Mouse (Mus musculus) testis, adult 2 months (tissue): ENCODE measurements around the gene Slc25a27. TPM values are rescaled to one million over a fixed set of nuclear protein-coding genes. Genes with fewer than 3 reads are reported as not detected.

Experiments
- H3K27ac ChIP-seq: fragments of 200-500 bp; 2 replicates; pipeline ENCODE4 v1.5.1; 2012; ENCODE audit warnings: low read depth, low read length; ENCODE audit not compliant: control insufficient read depth, insufficient read depth
- H3K27me3 ChIP-seq: fragments of 200-500 bp; 2 replicates; pipeline ENCODE4 v1.6.1; 2012; ENCODE audit warnings: mild to moderate bottlenecking, low read length, moderate library complexity; ENCODE audit not compliant: control insufficient read depth, insufficient read depth
- H3K36me3 ChIP-seq: fragments of 200-500 bp; 2 replicates; pipeline ENCODE4 v1.6.1; 2012; ENCODE audit warnings: mild to moderate bottlenecking, low read length; ENCODE audit not compliant: control insufficient read depth, insufficient read depth
- H3K4me1 ChIP-seq: fragments of 200-500 bp; 2 replicates; pipeline ENCODE4 v1.6.1; 2012; ENCODE audit warnings: low read length; ENCODE audit not compliant: control insufficient read depth, insufficient read depth
- H3K4me3 ChIP-seq: fragments of 200-500 bp; 2 replicates; pipeline ENCODE4 v1.5.1; 2012; ENCODE audit warnings: low read depth, mild to moderate bottlenecking, low read length, moderate library complexity, mixed read lengths; ENCODE audit not compliant: control insufficient read depth
- CTCF ChIP-seq: fragments of 200-500 bp; IDR thresholded peaks from 2 replicates; pipeline ENCODE4 v1.5.1; 2012; ENCODE audit warnings: low read depth, mild to moderate bottlenecking, inconsistent platforms, low read length, moderate library complexity; ENCODE audit not compliant: control insufficient read depth, insufficient read depth, insufficient replicate concordance
- POLR2A ChIP-seq: fragments of 200-500 bp; IDR thresholded peaks from 2 replicates; pipeline ENCODE4 v1.6.1; 2012; ENCODE audit warnings: low read depth, mild to moderate bottlenecking, inconsistent platforms, low read length, moderate library complexity; ENCODE audit not compliant: control insufficient read depth
- polyA plus RNA-seq: library from polyadenylated mRNA; depleted of rRNA; stranded (reverse); fragments of >200 nt; gene quantifications from 2 replicates; pipeline ENCODE4 v1.2.3, GENCODE M21; 2012

Slc25a27 gene
- polyA plus RNA-seq, 1 experiment = 4.3 TPM

DNA sequence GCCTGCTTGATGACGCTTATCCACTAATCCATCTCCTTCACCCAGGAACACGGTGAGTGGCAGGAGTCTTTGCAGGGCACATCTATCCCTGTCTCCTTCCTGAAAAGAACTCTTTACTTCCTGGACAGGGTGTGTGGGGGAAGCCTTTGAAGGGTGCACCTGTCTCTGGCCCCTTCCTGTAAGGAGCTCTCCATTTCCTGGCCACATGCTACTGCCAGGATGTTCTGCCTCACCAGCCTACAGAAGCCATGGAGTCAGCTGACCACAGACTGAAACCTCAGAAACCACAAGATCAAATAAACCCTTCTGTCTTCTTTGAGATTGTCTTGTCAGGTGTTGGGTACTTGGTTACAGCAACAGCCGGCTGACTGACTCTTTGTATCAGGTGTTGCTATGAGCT is 21.9 kb downstream of the Slc25a27 start:
- Histone ChIP-seq H3K27me3 (no peaks in the 10 kb centered on the region), H3K27ac (no peak overlapping the region), H3K4me1 (no peaks in the 10 kb centered on the region), H3K4me3 (no peak overlapping the region), H3K36me3 (no peaks in the 10 kb centered on the region; the same call in 1 of the 2 replicates)
- no peak for TF ChIP-seq CTCF
- TF ChIP-seq POLR2A = no peak

DNA sequence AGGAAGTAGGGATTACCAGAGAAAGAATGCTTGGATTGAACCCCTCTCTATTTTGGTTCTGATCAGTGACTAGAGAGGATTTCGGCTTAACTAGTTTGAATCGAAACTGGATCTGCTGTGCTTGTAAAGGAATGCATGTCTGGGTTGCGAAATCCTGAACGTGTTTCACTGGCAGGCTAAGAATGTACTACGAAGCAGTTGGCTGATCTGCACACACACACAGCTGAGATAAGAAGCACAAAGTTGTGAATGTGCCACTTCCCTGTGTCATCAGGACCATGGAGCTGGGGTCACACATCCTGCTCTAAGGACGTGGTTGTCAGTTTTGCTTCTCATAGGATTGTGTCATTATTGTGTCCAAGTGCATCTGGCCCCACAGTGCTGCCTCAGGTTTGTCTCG is 22.6 kb downstream of the Slc25a27 start:
- Histone ChIP-seq H3K27me3 (no peaks in the 10 kb centered on the region), H3K4me1 (no peaks in the 10 kb centered on the region), H3K4me3 (no peak overlapping the region), H3K27ac (no peak overlapping the region), H3K36me3 (no peaks in the 10 kb centered on the region; the same call in 1 of the 2 replicates)
- TF ChIP-seq CTCF (no peak), POLR2A (no peak)

DNA sequence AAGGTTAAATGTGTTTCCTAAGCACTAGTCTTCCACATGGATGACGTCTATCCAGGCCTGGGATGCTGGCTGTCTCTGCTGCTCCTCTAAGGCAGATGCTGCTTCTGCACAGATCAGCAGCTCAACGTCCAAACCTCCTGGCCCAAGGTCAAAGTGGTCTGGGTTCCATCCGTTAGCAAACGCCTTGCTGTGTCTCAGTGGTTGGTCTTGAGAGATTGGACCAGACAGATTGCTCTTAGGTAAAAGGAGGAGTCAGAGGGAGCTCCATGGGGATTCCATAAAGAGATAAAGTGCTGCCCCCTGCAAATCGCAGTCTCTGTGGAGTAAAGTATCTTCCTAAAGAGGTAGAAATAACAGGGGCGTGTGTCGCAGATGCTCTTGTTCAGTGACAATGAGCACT is 23.8 kb downstream of the Slc25a27 start:
- H3K4me3 ChIP-seq = no peak overlapping the region
- H3K27ac ChIP-seq = no peak overlapping the region
- H3K27me3 ChIP-seq = no peaks in the 10 kb centered on the region
- no peaks in the 10 kb centered on the region for H3K4me1 ChIP-seq
- no peak for TF ChIP-seq POLR2A
- no peak for TF ChIP-seq CTCF
- no peaks in the 10 kb centered on the region; the same call in 1 of the 2 replicates for H3K36me3 ChIP-seq

DNA sequence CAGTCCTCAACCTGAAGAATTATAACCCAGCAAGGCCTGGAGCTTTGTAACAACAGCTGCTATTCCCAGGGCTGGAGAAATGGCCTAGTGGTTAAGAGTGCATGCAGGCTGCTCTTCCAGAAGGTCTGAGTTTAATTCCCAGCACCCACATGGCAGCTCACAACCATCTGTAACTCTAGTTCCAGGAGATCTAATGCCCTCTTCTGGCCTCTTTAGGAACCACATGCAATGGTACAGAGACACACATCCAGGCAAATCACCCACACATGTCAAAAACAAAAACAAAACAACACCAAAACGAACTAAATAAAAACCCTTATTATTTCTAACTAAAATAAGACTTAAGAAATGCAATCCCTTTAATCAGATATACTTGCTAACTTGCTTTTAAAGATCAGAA is 26.2 kb downstream of the Slc25a27 start:
- Histone ChIP-seq H3K27ac (no peak overlapping the region), H3K27me3 (no peaks in the 10 kb centered on the region), H3K4me3 (no peak overlapping the region), H3K4me1 (no peaks in the 10 kb centered on the region), H3K36me3 (no peaks in the 10 kb centered on the region)
- TF ChIP-seq POLR2A (no peak), CTCF (no peak)

DNA sequence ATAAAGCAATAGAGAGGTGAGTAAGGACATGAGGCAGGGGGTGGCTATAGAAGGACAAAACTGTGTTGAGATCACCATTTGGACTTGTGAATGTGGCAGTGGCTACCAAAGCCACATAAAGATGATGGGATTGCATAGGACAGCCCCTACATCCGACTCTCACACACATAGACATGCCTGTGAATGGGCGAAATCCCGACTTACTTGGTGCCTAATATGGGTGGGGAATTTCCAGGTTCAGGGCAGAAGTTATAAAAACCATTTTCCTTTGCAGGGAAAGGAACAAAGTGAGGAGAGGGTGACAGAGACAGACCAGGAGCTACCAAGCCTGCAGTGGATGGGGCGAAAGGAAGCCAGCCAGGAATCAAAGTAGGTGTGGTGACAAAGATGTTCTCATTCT is 29.9 kb downstream of the Slc25a27 start:
- H3K4me3 ChIP-seq = no peak overlapping the region
- H3K4me1 ChIP-seq = no peaks in the 10 kb centered on the region
- no peaks in the 10 kb centered on the region for H3K27me3 ChIP-seq
- TF ChIP-seq POLR2A (no peak), CTCF (no peak)
- no peak overlapping the region for H3K27ac ChIP-seq
- H3K36me3 ChIP-seq = no peaks in the 10 kb centered on the region

DNA sequence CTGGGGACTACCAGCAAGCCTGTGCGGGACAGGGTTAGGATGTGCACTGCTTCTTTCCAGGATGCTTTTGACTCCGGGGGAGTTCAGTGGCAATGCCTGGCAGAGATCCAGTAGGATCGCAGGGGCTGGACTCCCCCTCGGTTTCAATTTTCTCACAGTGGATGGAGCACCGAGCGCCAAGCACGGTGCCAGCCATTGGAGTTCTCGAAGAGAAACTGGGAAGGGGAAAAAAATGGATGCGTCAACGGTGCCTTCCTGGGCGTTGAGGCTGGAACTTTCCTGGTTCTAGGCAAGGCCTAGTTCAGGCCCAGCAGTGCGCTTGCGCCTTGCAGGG is 36.6 kb downstream of the Slc25a27 start:
- TF ChIP-seq CTCF (no peak), POLR2A (peak; percentile 62)
- Histone ChIP-seq H3K4me1 (peaks cover 14% of the 10 kb centered on the region), H3K27ac (peak overlapping the region; percentile 95), H3K27me3 (no peaks in the 10 kb centered on the region), H3K36me3 (no peaks in the 10 kb centered on the region; the same call in 1 of the 2 replicates), H3K4me3 (peak overlapping the region; percentile 91)

DNA sequence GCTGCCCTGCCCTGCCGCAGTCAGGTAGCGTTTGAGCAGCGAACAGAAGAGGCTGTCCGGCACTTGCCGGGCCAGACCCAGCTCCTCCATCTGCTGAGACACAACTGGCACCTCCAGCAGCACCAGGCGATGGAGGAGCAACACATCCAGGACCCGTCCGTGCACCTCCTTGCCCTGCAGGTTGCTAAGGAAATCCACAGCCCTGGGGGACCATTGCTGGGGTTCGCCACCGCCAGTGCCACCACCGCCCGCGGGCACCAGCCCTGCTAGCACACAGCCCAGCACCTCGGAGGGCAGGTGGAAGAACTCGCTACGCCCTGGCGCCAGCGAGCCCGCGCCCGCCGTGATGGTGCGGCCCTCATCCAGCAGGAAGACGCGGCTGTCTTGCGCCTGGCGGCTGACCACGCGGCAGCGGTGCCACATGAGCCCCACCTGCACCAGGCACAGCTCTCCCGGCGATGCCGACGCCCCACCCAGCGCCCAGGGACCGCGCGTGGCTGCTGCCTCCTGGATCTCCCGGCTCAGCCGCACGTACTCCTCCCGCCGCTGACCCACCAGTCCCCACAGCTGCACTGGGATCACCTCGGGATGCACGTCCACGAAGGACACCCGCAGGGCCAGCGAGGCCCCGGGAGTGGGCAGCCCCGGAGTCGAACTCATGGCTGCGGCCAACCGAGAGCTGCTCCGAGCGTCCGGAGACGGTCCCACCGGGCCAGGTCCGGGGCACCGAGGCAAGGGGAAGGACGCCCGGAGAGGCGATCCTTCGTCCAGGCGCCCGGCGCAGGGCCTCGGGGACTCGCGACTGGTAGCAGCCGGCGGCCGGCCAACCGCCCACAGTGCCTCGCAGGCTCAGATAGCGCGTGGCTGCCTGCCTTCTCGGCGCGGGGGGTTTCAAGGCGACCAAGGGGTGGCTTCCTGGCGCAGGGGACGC is 37.3 kb downstream of the Slc25a27 start, which contains the start of gene Tdrd6:
Gene Tdrd6 (minus strand): TSS at position 804 of the 931 bp plus-strand sequence.
- peak within 1 kb of the TSS; percentile 95 for H3K27ac ChIP-seq

More for the DNA sequence above, 37.3 kb downstream of the Slc25a27 start, which contains the start of gene Tdrd6:
- Histone ChIP-seq H3K36me3 (peaks cover 1% of the 10 kb centered on the region; the same call in 1 of the 2 replicates), H3K4me1 (peaks cover 14% of the 10 kb centered on the region), H3K27me3 (no peaks in the 10 kb centered on the region), H3K4me3 (peak within 1 kb of the TSS; percentile 91)
- TF ChIP-seq POLR2A = no peak; the same call in 1 of the 2 replicates
- no peak for TF ChIP-seq CTCF
